Mouse (Mus musculus): ENCODE results near the gene Man2a1. TPM values are rescaled to one million over a fixed set of nuclear protein-coding genes. Genes with fewer than 3 reads are reported as not detected.

The Man2a1 gene
- total and polyA plus RNA-seq, 2 experiments from 2014 or later = 3.2 to 19.0 TPM

GRCm38 (mm10) chr17:64763491-64763890 is 163.0 kb downstream of the Man2a1 start:
- H3K4me3 ChIP-seq (ENCODE audit: low read depth, low read length) = no peak overlapping the region
- H3K4me2 ChIP-seq (ENCODE audit: low read depth, low read length, poor library complexity, severe bottlenecking) = no peak overlapping the region
- H3K36me3 ChIP-seq (ENCODE audit: insufficient read depth, low read length) = no peaks in the 10 kb centered on the region
- no peak overlapping the region for H3K27ac ChIP-seq (ENCODE audit: low read depth, low read length)
- TF ChIP-seq CTCF (IDR thresholded peaks at IDR 0.05) = no peak
- DNase-seq (ENCODE audit: low spot score) (no peak), ATAC-seq (ENCODE audit: low FRiP score) (no peak)
- H3K4me1 ChIP-seq (ENCODE audit: insufficient read depth, low read length) = no peaks in the 10 kb centered on the region
- no peaks in the 10 kb centered on the region for H3K27me3 ChIP-seq (ENCODE audit: insufficient read depth, low read length)
- H3K9ac ChIP-seq (replicated peaks; ENCODE audit: low read length, poor library complexity, severe bottlenecking) = no peak overlapping the region
- 94% methylated on average over 4 of the region's 4 CpGs for WGBS
- H3K9me3 ChIP-seq (ENCODE audit: low read length) = no peaks in the 10 kb centered on the region

DNA sequence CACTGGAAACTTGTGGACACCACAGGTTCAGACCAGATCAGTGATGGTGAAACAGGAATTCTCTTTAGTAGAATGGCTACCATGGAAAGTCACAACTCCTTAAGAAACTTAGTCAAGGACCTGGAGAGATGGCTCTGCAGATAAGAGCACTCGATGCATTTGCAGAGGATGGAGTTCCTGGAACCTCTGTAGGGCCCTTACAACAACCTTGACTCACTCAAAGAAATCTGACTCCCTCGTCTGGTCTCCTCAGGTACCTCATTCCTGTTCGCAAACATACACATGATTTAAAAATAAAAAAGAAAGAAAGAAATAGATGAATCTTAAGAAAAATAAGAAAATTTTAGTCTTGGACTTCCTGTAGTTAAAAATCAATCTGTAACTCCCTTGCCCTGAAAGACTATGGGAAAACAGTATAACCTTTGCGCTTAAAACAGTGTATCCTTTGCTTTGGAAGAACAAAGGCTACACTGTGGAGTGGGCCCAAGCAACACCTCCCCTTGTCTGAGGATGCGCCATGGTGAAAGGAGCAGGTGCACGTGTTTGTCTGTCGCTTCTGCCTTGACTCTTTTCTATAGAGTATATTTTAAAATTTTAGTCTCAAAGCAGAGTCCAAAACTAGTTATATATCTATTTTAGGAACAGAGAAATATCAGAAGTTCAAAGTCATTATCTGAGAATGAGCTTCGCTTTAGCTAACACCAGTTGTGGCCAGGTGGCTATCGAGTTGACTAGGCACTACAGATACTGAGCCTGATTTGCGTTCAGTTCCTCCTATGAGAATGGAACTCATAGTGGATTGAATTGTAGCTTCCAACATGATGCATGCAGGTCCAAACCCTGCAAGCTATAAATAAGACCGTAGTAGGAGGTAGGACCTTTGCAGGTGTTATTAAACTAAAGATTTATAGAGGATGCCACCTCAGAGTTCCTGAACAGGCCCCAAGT is 163.9 kb downstream of the Man2a1 start:
- no peak overlapping the region for H3K4me2 ChIP-seq (ENCODE audit: low read depth, low read length, poor library complexity, severe bottlenecking)
- no peak for TF ChIP-seq CTCF (IDR thresholded peaks at IDR 0.05)
- WGBS = 92% methylated on average over 11 of the region's 11 CpGs
- no peak overlapping the region for H3K4me3 ChIP-seq (ENCODE audit: low read depth, low read length)
- H3K27ac ChIP-seq (ENCODE audit: low read depth, low read length) = no peak overlapping the region
- no peaks in the 10 kb centered on the region for H3K4me1 ChIP-seq (ENCODE audit: insufficient read depth, low read length)
- no peak for DNase-seq (ENCODE audit: low spot score)
- no peaks in the 10 kb centered on the region for H3K27me3 ChIP-seq (ENCODE audit: insufficient read depth, low read length)
- no peaks in the 10 kb centered on the region for H3K36me3 ChIP-seq (ENCODE audit: insufficient read depth, low read length)
- no peak for ATAC-seq (ENCODE audit: low FRiP score)
- no peak overlapping the region for H3K9ac ChIP-seq (replicated peaks; ENCODE audit: low read length, poor library complexity, severe bottlenecking)
- H3K9me3 ChIP-seq (ENCODE audit: low read length) = no peaks in the 10 kb centered on the region

- 55% methylated on average over 9 of the region's 9 CpGs for WGBS
- no peak for TF ChIP-seq CTCF (IDR thresholded peaks at IDR 0.05)
- DNase-seq (ENCODE audit: low spot score) (peak; percentile 40), ATAC-seq (ENCODE audit: low FRiP score) (no peak)
- Histone ChIP-seq H3K36me3 (ENCODE audit: insufficient read depth, low read length) (no peaks in the 10 kb centered on the region), H3K27me3 (ENCODE audit: insufficient read depth, low read length) (no peaks in the 10 kb centered on the region), H3K9me3 (ENCODE audit: low read length) (no peaks in the 10 kb centered on the region), H3K4me1 (ENCODE audit: insufficient read depth, low read length) (0 out of 2 replicates have a peak, but pooled peaks cover 2% of the 10 kb centered on the region), H3K9ac (replicated peaks; ENCODE audit: low read length, poor library complexity, severe bottlenecking) (no peak overlapping the region), H3K27ac (ENCODE audit: low read depth, low read length) (no peak overlapping the region), H3K4me3 (ENCODE audit: low read depth, low read length) (no peak overlapping the region), H3K4me2 (ENCODE audit: low read depth, low read length, poor library complexity, severe bottlenecking) (no peak overlapping the region)
Observed at GRCm38 (mm10) chr17:64765286-64765685, 164.8 kb downstream of the Man2a1 start.

- H3K9me3 ChIP-seq (ENCODE audit: low read length) = no peaks in the 10 kb centered on the region
- no peak overlapping the region for H3K4me2 ChIP-seq (ENCODE audit: low read depth, low read length, poor library complexity, severe bottlenecking)
- WGBS = 76% methylated on average over 6 of the region's 6 CpGs
- ATAC-seq (ENCODE audit: low FRiP score) (no peak), DNase-seq (ENCODE audit: low spot score) (no peak)
- TF ChIP-seq CTCF (IDR thresholded peaks at IDR 0.05) = no peak
- no peak overlapping the region for H3K27ac ChIP-seq (ENCODE audit: low read depth, low read length)
- no peaks in the 10 kb centered on the region for H3K36me3 ChIP-seq (ENCODE audit: insufficient read depth, low read length)
- H3K27me3 ChIP-seq (ENCODE audit: insufficient read depth, low read length) = no peaks in the 10 kb centered on the region
- no peak overlapping the region for H3K4me3 ChIP-seq (ENCODE audit: low read depth, low read length)
- peaks cover 7% of the 10 kb centered on the region; the same call in 1 of the 2 replicates for H3K4me1 ChIP-seq (ENCODE audit: insufficient read depth, low read length)
- no peak overlapping the region for H3K9ac ChIP-seq (replicated peaks; ENCODE audit: low read length, poor library complexity, severe bottlenecking)
Observed at GRCm38 (mm10) chr17:64766507-64766906, 166.0 kb downstream of the Man2a1 start.

- DNase-seq (ENCODE audit: low spot score) (peak; percentile 86), ATAC-seq (ENCODE audit: low FRiP score) (peak; percentile 92)
- Histone ChIP-seq H3K27me3 (ENCODE audit: insufficient read depth, low read length) (no peaks in the 10 kb centered on the region), H3K4me2 (ENCODE audit: low read depth, low read length, poor library complexity, severe bottlenecking) (no peak overlapping the region), H3K4me1 (ENCODE audit: insufficient read depth, low read length) (peaks cover 7% of the 10 kb centered on the region; the same call in 1 of the 2 replicates), H3K36me3 (ENCODE audit: insufficient read depth, low read length) (no peaks in the 10 kb centered on the region), H3K9ac (replicated peaks; ENCODE audit: low read length, poor library complexity, severe bottlenecking) (no peak overlapping the region), H3K9me3 (ENCODE audit: low read length) (no peaks in the 10 kb centered on the region), H3K27ac (ENCODE audit: low read depth, low read length) (no peak overlapping the region), H3K4me3 (ENCODE audit: low read depth, low read length) (no peak overlapping the region)
- TF ChIP-seq CTCF (IDR thresholded peaks at IDR 0.05) = no peak
- WGBS = 67% methylated on average over 1 of the region's 1 CpGs
Observed at GRCm38 (mm10) chr17:64770277-64770676, 169.7 kb downstream of the Man2a1 start.

- no peak overlapping the region for H3K27ac ChIP-seq (ENCODE audit: low read depth, low read length)
- H3K9ac ChIP-seq (replicated peaks; ENCODE audit: low read length, poor library complexity, severe bottlenecking) = no peak overlapping the region
- no peaks in the 10 kb centered on the region for H3K9me3 ChIP-seq (ENCODE audit: low read length)
- no peak overlapping the region for H3K4me2 ChIP-seq (ENCODE audit: low read depth, low read length, poor library complexity, severe bottlenecking)
- ATAC-seq (ENCODE audit: low FRiP score) (no peak), DNase-seq (ENCODE audit: low spot score) (no peak)
- peaks cover 7% of the 10 kb centered on the region; the same call in 1 of the 2 replicates for H3K4me1 ChIP-seq (ENCODE audit: insufficient read depth, low read length)
- no peaks in the 10 kb centered on the region for H3K27me3 ChIP-seq (ENCODE audit: insufficient read depth, low read length)
- no peak overlapping the region for H3K4me3 ChIP-seq (ENCODE audit: low read depth, low read length)
- no peaks in the 10 kb centered on the region for H3K36me3 ChIP-seq (ENCODE audit: insufficient read depth, low read length)
- no peak for TF ChIP-seq CTCF (IDR thresholded peaks at IDR 0.05)
Observed at GRCm38 (mm10) chr17:64772611-64773010, 172.1 kb downstream of the Man2a1 start.

Data from midbrain, postnatal 0 days (tissue).